Mouse (Mus musculus): Measurements from ENCODE around the gene Olfr609.
"Not testable (repeated sequence)": the region's sequence is repeated elsewhere in the genome, so short reads cannot be mapped to it uniquely, and the experiment has no call there.

Olfr609 gene

DNA sequence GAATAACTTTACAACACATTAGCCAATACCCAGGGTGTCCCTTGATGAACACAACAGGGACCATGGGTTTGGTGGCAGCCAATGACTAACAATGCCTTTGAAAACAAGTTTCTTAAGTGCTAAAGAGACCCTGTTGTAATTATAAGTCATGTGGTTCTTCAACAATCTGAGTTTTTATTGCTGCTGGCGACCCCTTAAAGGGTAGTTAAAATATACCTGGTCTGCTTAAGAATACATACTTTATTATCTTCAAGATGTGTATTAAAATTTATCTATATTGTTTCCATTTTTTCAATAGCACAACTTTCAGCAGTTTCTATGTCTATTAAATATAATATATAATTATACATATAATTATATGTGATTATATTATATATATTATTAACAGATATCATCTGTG is at the start of gene Olfr609:
Gene Olfr609, minus strand, starts transcription at position 101 of the 400 bp plus-strand sequence.
- DNase-seq (ENCODE audit: low read depth, low spot score), result no peak

DNA sequence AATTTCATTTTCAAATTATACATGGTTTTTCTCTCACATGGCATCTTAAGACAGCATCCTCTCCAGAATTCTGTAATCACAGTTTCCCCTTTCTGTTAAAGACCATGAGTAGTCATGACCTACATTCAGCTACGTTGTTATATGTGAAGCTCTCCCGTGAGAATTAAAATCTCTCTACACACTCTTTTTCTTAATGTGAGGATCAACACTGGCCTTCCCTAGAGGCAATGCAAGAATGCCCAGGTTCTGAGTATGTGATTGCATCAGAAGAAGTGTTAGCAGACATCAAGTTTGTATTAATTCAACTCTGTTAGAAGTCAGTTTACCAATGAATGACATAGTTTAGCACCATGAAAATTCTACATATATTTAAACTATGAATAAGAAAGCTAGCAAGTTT is 44.8 kb upstream of the Olfr609 start, which contains the start of gene Olfr612:
Gene Olfr612, minus strand, starts transcription at position 101 of the 400 bp plus-strand sequence.
- not testable (repeated sequence) for DNase-seq (ENCODE audit: low read depth, low spot score)

GRCm38 (mm10) chr7:103520746-103521145 is 22.9 kb upstream of the Olfr609 start, which contains the start of gene Olfr611:
Gene Olfr611, minus strand, starts transcription at chr7:103520846.
- not testable (repeated sequence) for DNase-seq (ENCODE audit: low read depth, low spot score)

DNA sequence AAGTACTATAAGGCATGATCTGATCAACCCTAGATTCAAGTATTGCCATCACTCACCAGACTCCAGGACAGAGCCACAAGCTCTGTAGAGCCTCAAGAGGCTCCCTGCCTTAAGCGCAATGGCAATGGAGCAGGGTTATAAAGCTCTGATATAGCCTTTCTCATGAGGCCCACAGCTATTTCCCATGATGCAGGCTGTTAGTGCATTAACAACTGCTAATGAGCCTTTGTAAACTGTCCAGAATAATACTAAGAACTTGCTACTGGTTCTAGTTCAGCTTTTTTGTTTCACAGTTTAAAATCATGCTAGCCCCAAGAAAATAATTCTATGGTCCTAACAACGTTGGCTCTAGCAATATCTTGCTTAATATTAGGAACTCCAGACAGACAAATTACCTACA is 14.2 kb upstream of the Olfr609 start, which contains the start of gene Olfr610:
Gene Olfr610, minus strand, starts transcription at position 101 of the 400 bp plus-strand sequence.
- no peak for DNase-seq (ENCODE audit: low read depth, low spot score)

DNA sequence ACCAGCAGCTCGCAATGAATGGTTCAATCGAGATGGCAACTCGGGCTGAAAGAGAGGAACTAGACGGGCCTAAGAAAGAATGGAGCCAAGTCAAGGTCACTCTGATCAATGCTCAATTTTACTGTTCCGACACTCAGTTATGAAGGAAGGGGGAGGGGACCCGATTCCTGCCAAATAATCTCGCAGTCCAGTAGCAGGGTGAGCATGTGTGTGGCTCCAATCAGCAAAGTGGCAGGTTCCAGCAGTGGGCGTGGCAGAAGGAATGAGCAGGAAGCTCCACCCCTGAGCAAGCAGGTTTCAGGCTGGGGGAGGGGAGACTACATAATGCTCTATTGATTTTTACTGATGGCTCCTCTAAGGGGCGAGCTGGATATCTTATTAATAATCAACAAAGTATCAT is 20.8 kb downstream of the Olfr609 start:
- not testable (repeated sequence) for DNase-seq (ENCODE audit: low read depth, low spot score)

- DNase-seq (ENCODE audit: low read depth, low spot score), result no peak
Measured at GRCm38 (mm10) chr7:103469577-103469976, 28.3 kb downstream of the Olfr609 start, which contains the start of gene Olfr608. Gene Olfr608, plus strand, starts transcription at chr7:103469877.

DNA sequence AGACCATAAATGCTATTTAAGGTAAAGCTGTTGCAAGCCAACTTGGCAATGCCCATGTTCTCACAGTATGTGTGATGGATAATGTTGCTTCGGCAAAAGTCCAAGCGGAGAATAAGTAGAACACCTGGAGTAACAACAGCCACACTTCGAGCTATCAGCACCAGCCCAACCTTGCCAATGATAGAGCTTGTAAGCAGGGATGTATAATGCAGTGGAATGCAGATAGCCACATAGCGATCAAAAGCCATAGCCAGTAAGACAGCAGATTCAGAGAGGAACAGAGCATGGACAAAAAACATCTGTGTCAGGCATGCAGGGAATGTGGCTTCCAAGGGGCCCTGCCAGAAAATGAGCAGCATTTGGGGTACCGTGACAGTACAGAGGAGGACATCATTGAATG is 37.3 kb downstream of the Olfr609 start:
- no peak for DNase-seq (ENCODE audit: low read depth, low spot score)

DNA sequence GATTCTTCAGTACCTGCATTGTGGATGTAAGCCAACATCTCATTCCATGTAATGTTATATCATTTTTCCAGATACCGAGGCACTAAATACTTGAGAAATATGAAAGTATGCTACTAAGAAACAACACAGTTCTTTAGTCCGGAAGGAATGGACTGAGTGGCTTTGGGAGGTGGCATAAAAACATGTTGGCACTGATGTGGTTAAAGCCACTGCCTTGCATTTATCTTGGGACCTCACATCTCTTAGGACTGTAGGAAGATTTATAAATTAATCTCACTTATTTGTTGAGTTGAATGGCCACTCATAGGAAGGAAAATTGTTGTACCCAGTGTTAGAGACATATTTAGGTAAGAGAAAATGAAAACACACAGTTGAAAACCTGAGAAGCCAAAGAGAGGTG is 49.1 kb downstream of the Olfr609 start, which contains the start of gene Olfr606:
Gene Olfr606, plus strand, starts transcription at position 301 of the 400 bp plus-strand sequence.
- DNase-seq (ENCODE audit: low read depth, low spot score), result no peak

DNA sequence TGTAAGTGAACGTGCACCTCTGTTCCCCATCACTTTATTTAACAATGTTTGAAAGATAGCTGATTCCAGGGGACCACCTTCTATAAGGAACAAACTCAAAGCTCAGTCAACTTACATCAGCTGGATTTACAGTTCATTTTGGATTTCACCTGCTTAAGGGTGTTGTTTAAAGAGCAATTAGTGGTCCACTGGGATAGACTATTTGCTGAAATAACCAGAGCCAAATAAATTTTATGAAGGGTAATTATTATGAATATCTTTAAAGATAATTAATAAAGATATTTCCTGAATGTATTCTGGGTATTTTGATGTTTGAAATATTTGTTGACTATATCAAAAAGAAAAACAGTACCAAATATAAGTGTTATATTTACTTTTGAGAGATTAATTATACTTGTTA is 52.5 kb downstream of the Olfr609 start, which contains the start of gene Olfr605:
Gene Olfr605, minus strand, starts transcription at position 101 of the 400 bp plus-strand sequence.
- no peak for DNase-seq (ENCODE audit: low read depth, low spot score)
